Mouse (Mus musculus) CH12.LX (cell line): ENCODE data around the gene Gm20388. TPM values are rescaled to one million over a fixed set of nuclear protein-coding genes. Genes with fewer than 3 reads are reported as not detected.

ENCODE experiments used
- DNase-seq: peaks from one replicate; pipeline ENCODE4 v3.0.0-alpha.2; 2013; ENCODE audit errors: extremely low read depth
- H3K27ac ChIP-seq: 2 replicates; pipeline ENCODE4 v1.5.1; 2012; ENCODE audit warnings: low read depth, mild to moderate bottlenecking, control low read depth, moderate library complexity; ENCODE audit not compliant: insufficient read depth
- H3K27me3 ChIP-seq: replicated peaks from 2 replicates; pipeline ENCODE3; 2012; ENCODE audit warnings: inconsistent platforms
- H3K36me3 ChIP-seq, 2 experiments: replicated peaks in 1 of 2; 2 replicates each; pipeline versions ENCODE3 to v1.6.1; 2012; ENCODE audit warnings: inconsistent platforms in 1 of 2, low read length in 1 of 2, mild to moderate bottlenecking in 1 of 2, mixed read lengths in 1 of 2, moderate library complexity in 1 of 2; ENCODE audit not compliant: control insufficient read depth in 1 of 2, insufficient read depth in 1 of 2
- H3K4me1 ChIP-seq, 2 experiments: 2 replicates each; pipeline ENCODE4 v1.6.1; 2012; ENCODE audit warnings: inconsistent platforms in 1 of 2, moderate library complexity in 1 of 2; ENCODE audit not compliant: insufficient read depth in 2 of 2, control insufficient read depth in 1 of 2
- H3K4me2 ChIP-seq: 2 replicates; pipeline ENCODE4 v1.6.1; 2012; ENCODE audit warnings: low read depth, mild to moderate bottlenecking, control low read depth; ENCODE audit not compliant: poor library complexity, insufficient read depth, severe bottlenecking
- H3K4me3 ChIP-seq, 3 experiments: fragments of 150-350 bp in 1 of 3; sonication (generic) in 1 of 3; replicated peaks in 1 of 3; 2 replicates each; pipeline versions ENCODE3 to v1.5.1; 2011 to 2012; ENCODE audit warnings: low read depth in 2 of 3, low read length in 2 of 3, mild to moderate bottlenecking in 2 of 3, moderate library complexity in 2 of 3, control low read depth in 1 of 3, improper control_type of control experiment in 1 of 3, inconsistent platforms in 1 of 3, mixed read lengths in 1 of 3; ENCODE audit not compliant: poor library complexity in 1 of 3
- H3K79me2 ChIP-seq: replicated peaks from 2 replicates; pipeline ENCODE4 v1.6.1; 2012; ENCODE audit warnings: mild to moderate bottlenecking, moderate library complexity; ENCODE audit not compliant: control insufficient read depth, poor library complexity, insufficient read depth, severe bottlenecking; ENCODE audit errors: extremely low read depth
- H3K9ac ChIP-seq: 2 replicates; pipeline ENCODE4 v1.6.1; 2012; ENCODE audit warnings: low read depth, mild to moderate bottlenecking, control low read depth, moderate library complexity; ENCODE audit not compliant: insufficient read depth
- H3K9me3 ChIP-seq: replicated peaks from 2 replicates; pipeline ENCODE3; 2012; ENCODE audit warnings: low read length, inconsistent platforms, mixed read lengths
- BHLHE40 ChIP-seq: IDR thresholded peaks from 2 replicates; pipeline ENCODE4 v1.6.1; 2011; ENCODE audit warnings: mild to moderate bottlenecking, low read depth, low read length, improper control_type of control experiment
- CTCF ChIP-seq, 2 experiments: IDR thresholded peaks in 1 of 2; conservative IDR thresholded peaks in 1 of 2; 2 replicates each; pipeline ENCODE4 v1.5.1; 2011 to 2012; ENCODE audit warnings: low read depth in 2 of 2, low read length in 2 of 2, improper control_type of control experiment in 1 of 2, inconsistent platforms in 1 of 2, mild to moderate bottlenecking in 1 of 2, moderate library complexity in 1 of 2
- E2F4 ChIP-seq: IDR thresholded peaks from 2 replicates; pipeline ENCODE4 v1.6.1; 2011; ENCODE audit warnings: low read depth, low read length, improper control_type of control experiment; ENCODE audit not compliant: insufficient replicate concordance
- ELF1 ChIP-seq: IDR thresholded peaks from 2 replicates; pipeline ENCODE4 v1.6.1; 2014; ENCODE audit warnings: low read depth, mild to moderate bottlenecking, inconsistent platforms, low read length, improper control_type of control experiment
- EP300 ChIP-seq: IDR thresholded peaks from 2 replicates; pipeline ENCODE4 v1.6.1; 2011; ENCODE audit warnings: low read length, improper control_type of control experiment
- GABPA ChIP-seq: IDR thresholded peaks from 2 replicates; pipeline ENCODE4 v1.6.1; 2012; ENCODE audit warnings: low read depth, low read length, improper control_type of control experiment, inconsistent platforms; ENCODE audit not compliant: insufficient replicate concordance
- IRF4 ChIP-seq: IDR thresholded peaks from 2 replicates; pipeline ENCODE4 v1.6.1; 2014; ENCODE audit warnings: low read depth, mild to moderate bottlenecking, inconsistent platforms, low read length, improper control_type of control experiment
- JUND ChIP-seq: conservative IDR thresholded peaks from 2 replicates; pipeline ENCODE4 v1.6.1; 2011; ENCODE audit warnings: low read depth, low read length, improper control_type of control experiment
- KAT2A ChIP-seq: IDR thresholded peaks from 2 replicates; pipeline ENCODE4 v1.6.1; 2012; ENCODE audit warnings: low read length, improper control_type of control experiment, inconsistent platforms; ENCODE audit not compliant: insufficient replicate concordance
- MAFK ChIP-seq: IDR thresholded peaks from 2 replicates; pipeline ENCODE4 v1.6.1; 2011; ENCODE audit warnings: low read length, improper control_type of control experiment; ENCODE audit not compliant: insufficient replicate concordance
- MAZ ChIP-seq: IDR thresholded peaks from 2 replicates; pipeline ENCODE4 v1.6.1; 2012; ENCODE audit warnings: low read depth, mild to moderate bottlenecking, inconsistent platforms, low read length, improper control_type of control experiment, moderate library complexity
- MEF2A ChIP-seq: IDR thresholded peaks from 2 replicates; pipeline ENCODE4 v1.6.1; 2014; ENCODE audit warnings: low read depth, mild to moderate bottlenecking, inconsistent platforms, low read length, improper control_type of control experiment, borderline replicate concordance
- NELFE ChIP-seq: IDR thresholded peaks from 2 replicates; pipeline ENCODE4 v1.6.1; 2011; ENCODE audit warnings: low read depth, low read length, improper control_type of control experiment
- POLR2A ChIP-seq: IDR thresholded peaks from 2 replicates; pipeline ENCODE4 v1.6.1; 2011; ENCODE audit warnings: low read depth, mild to moderate bottlenecking, improper control_type of control experiment, low read length
- RCOR1 ChIP-seq: conservative IDR thresholded peaks from 2 replicates; pipeline ENCODE4 v1.6.1; 2012; ENCODE audit warnings: low read depth, mild to moderate bottlenecking, inconsistent platforms, low read length, improper control_type of control experiment
- SIN3A ChIP-seq: IDR thresholded peaks from 2 replicates; pipeline ENCODE4 v1.6.1; 2012; ENCODE audit warnings: low read length, improper control_type of control experiment, inconsistent platforms
- SMC3 ChIP-seq: IDR thresholded peaks from 2 replicates; pipeline ENCODE4 v1.6.1; 2011; ENCODE audit warnings: low read depth, low read length, improper control_type of control experiment
- TBP ChIP-seq: conservative IDR thresholded peaks from 2 replicates; pipeline ENCODE4 v1.6.1; 2011; ENCODE audit warnings: low read depth, low read length, improper control_type of control experiment
- TCF12 ChIP-seq: IDR thresholded peaks from 2 replicates; pipeline ENCODE4 v1.6.1; 2014; ENCODE audit warnings: low read depth, mild to moderate bottlenecking, inconsistent platforms, low read length, improper control_type of control experiment
- USF1 ChIP-seq: IDR thresholded peaks from 2 replicates; pipeline ENCODE4 v1.6.1; 2014; ENCODE audit warnings: low read depth, mild to moderate bottlenecking, inconsistent platforms, low read length, improper control_type of control experiment
- ZKSCAN1 ChIP-seq: IDR thresholded peaks from 2 replicates; pipeline ENCODE4 v1.6.1; 2012; ENCODE audit warnings: low read depth, inconsistent platforms, low read length, improper control_type of control experiment, borderline replicate concordance
- ZMIZ1 ChIP-seq: IDR thresholded peaks from 2 replicates; pipeline ENCODE4 v1.6.1; 2012; ENCODE audit warnings: low read depth, mild to moderate bottlenecking, inconsistent platforms, low read length, improper control_type of control experiment
- ZNF384 ChIP-seq: IDR thresholded peaks from 2 replicates; pipeline ENCODE4 v1.6.1; 2012; ENCODE audit warnings: low read depth, low read length, improper control_type of control experiment, inconsistent platforms
- dilution Hi-C: fragments of 300-500 bp; cut with MboI; formaldehyde crosslinking; loops from 2 replicates; pipeline ENCODE4 v1.14.3; 2020; ENCODE audit warnings: low sequenced_read_pairs; ENCODE audit not compliant: extremely low pct_unique_long_range_greater_than_20kb, extremely low pct_ligation_motif_present
- in situ Hi-C: fragments of 300-500 bp; cut with MboI; formaldehyde crosslinking; loops from 3 replicates; pipeline ENCODE4 v1.14.3; 2019; ENCODE audit warnings: low sequenced_read_pairs, low pct_ligation_motif_present, low pct_unique_long_range_greater_than_20kb, mixed read lengths
- polyA plus RNA-seq: library from polyadenylated mRNA; unstranded; fragments of >175 nt; gene quantifications from 2 replicates; pipeline ENCODE4 v1.2.1, GENCODE M21; 2012; ENCODE audit warnings: low read depth; ENCODE audit not compliant: insufficient read length
- total RNA-seq, 2 experiments: library from RNA; depleted of rRNA; stranded (reverse); fragments of 300-350 nt in 1 of 2; fragments of >200 nt in 1 of 2; gene quantifications; 2 replicates each; pipeline ENCODE4 v1.2.3; 2012 to 2014

The Gm20388 gene
- total and polyA plus RNA-seq, 3 experiments, result 14.8 to 26.3 (median 22.2) TPM

DNA sequence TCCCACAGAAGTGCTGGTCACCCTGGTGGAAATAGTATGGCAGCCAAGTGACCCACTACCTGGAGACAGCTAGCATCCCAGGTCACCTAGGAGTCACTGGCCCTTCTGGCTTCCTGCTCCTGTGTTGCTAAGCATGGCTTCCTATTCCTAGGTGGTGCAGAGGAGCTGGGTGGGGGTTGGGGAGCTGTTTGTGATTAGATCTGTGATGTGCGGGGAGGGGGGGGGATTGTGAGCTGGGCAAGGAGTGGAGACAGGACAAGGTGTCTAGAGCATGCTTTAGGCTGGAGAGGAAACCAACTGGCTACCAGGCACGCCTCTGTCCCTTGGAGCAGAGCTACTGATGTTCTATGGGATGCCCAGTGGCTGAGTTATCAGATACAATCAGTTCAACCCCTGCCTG is 561.1 kb downstream of the Gm20388 start:
- no peak overlapping the region for H3K27ac ChIP-seq
- no peaks in the 10 kb centered on the region for H3K9me3 ChIP-seq
- no peaks in the 10 kb centered on the region for H3K27me3 ChIP-seq
- no peak for TF ChIP-seq SMC3
- no peak overlapping the region for H3K4me2 ChIP-seq
- dilution Hi-C loops (no loop called here), in situ Hi-C loops (loop anchor here (5.0 kb wide), 1 partner anchor 34 kb away; no protein-coding TSS in a partner anchor)
- no peak for DNase-seq
- no peak overlapping the region for H3K9ac ChIP-seq
- H3K4me1 ChIP-seq, result peaks cover 44 to 65% of the 10 kb centered on the region in 2 experiments
- H3K4me3 ChIP-seq, result no peak overlapping the region
- no peaks in the 10 kb centered on the region for H3K79me2 ChIP-seq
- no peaks in the 10 kb centered on the region for H3K36me3 ChIP-seq

GRCm38 (mm10) chr8:120472230-120472629 is 561.6 kb downstream of the Gm20388 start:
- Histone ChIP-seq H3K36me3 (no peaks in the 10 kb centered on the region), H3K27me3 (no peaks in the 10 kb centered on the region), H3K79me2 (no peaks in the 10 kb centered on the region), H3K9me3 (no peaks in the 10 kb centered on the region), H3K9ac (no peak overlapping the region), H3K4me1 (peaks cover 39 to 61% of the 10 kb centered on the region in 2 experiments), H3K4me2 (no peak overlapping the region), H3K4me3 (no peak overlapping the region), H3K27ac (no peak overlapping the region)
- no peak for DNase-seq
- dilution Hi-C loops (no loop called here), in situ Hi-C loops (loop anchor here (5.0 kb wide), 1 partner anchor 35 kb away; no protein-coding TSS in a partner anchor)
- TF ChIP-seq SIN3A (no peak), IRF4 (no peak), ZKSCAN1 (no peak), MAZ (no peak), ZMIZ1 (no peak), ELF1 (no peak), TCF12 (no peak), JUND (no peak), KAT2A (no peak), POLR2A (no peak), EP300 (no peak), CTCF (conservative IDR thresholded peaks at IDR 0.05 in 1 of 2, IDR thresholded peaks at IDR 0.05 in 1 of 2; ENCODE audit: low read depth in 2 of 2, low read length in 2 of 2) (no peak)

DNA sequence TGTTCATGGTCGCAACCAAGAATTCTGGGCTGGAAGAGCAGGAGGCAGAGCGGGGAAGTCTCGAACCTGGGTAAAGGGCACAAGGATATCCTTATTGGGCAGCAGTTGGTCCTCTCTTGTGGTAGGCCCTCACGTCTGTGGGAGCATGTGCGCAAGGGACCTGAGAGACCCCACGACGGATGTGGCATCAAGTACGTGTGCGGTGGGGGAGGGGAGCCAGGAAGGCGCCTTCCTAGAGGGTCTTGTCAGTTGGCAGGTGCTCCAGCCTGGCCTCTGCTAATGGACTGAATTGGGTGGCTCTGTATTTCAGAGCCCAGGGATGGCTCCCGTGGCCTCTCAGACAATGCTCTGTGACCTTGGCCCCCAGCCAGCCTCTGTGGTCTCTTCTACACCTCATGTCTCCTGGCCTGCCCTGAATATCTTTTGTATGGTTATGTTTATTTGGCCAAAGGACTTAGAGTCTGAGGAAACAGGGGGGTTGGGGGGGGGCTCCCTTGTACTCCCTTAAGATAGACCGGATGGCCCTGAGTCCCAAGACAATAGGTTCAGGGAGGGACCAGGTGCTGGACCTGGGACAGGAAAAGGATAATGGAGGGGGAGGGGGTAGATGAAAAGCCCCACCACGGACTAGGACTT is 563.2 kb downstream of the Gm20388 start:
- Histone ChIP-seq H3K4me1 (peaks cover 28 to 51% of the 10 kb centered on the region in 2 experiments), H3K4me3 (no peak overlapping the region), H3K9ac (no peak overlapping the region), H3K4me2 (no peak overlapping the region), H3K27me3 (no peaks in the 10 kb centered on the region), H3K27ac (no peak overlapping the region), H3K79me2 (no peaks in the 10 kb centered on the region), H3K9me3 (no peaks in the 10 kb centered on the region), H3K36me3 (no peaks in the 10 kb centered on the region)
- dilution Hi-C loops (no loop called here), in situ Hi-C loops (loop anchor here (5.0 kb wide), 1 partner anchor 37 kb away; no protein-coding TSS in a partner anchor)
- no peak for TF ChIP-seq JUND
- TF ChIP-seq MEF2A, result no peak
- no peak for TF ChIP-seq BHLHE40
- no peak for TF ChIP-seq USF1
- no peak for TF ChIP-seq NELFE
- no peak for TF ChIP-seq RCOR1
- no peak for TF ChIP-seq CTCF (conservative IDR thresholded peaks at IDR 0.05 in 1 of 2, IDR thresholded peaks at IDR 0.05 in 1 of 2; ENCODE audit: low read depth in 2 of 2, low read length in 2 of 2)
- no peak for TF ChIP-seq POLR2A
- no peak for TF ChIP-seq EP300
- TF ChIP-seq MAFK, result no peak
- TF ChIP-seq ELF1, result no peak
- no peak for TF ChIP-seq ZNF384
- TF ChIP-seq TBP, result no peak
- TF ChIP-seq E2F4, result no peak
- TF ChIP-seq SMC3, result no peak
- no peak for TF ChIP-seq GABPA
- DNase-seq, result no peak
